Mouse (Mus musculus): ENCODE measurements around the gene Hacl1. TPM values are rescaled to one million over a fixed set of nuclear protein-coding genes. Genes with fewer than 3 reads are reported as not detected.
A peak's percentile ranks its signal among the peaks of the same experiment; 100 is the strongest.

The Hacl1 gene
- total and polyA plus RNA-seq, 2 experiments: 631 to 647 TPM

GRCm38 (mm10) chr14:31601908-31602615 lies 39.0 kb downstream of the Hacl1 start:
- no peak overlapping the region for H3K9ac ChIP-seq (ENCODE audit: low read depth, low read length)
- no peaks in the 10 kb centered on the region for H3K27me3 ChIP-seq (ENCODE audit: control insufficient read depth, insufficient read depth, low read length)
- H3K4me1 ChIP-seq (ENCODE audit: control insufficient read depth, insufficient read depth, low read length): no peaks in the 10 kb centered on the region
- WGBS: 94% methylated on average over 14 of the region's 14 CpGs
- no peak overlapping the region for H3K4me3 ChIP-seq (ENCODE audit: insufficient read depth, low read depth, low read length)
- TF ChIP-seq POLR2A (IDR thresholded peaks at IDR 0.05; ENCODE audit: extremely low read depth, insufficient read depth, low read length) (no peak), CTCF (IDR thresholded peaks at IDR 0.05; ENCODE audit: low read depth, low read length) (no peak)
- no peaks in the 10 kb centered on the region for H3K79me2 ChIP-seq (ENCODE audit: control insufficient read depth, insufficient read depth, low read length)
- peaks cover 34% of the 10 kb centered on the region for H3K36me3 ChIP-seq (ENCODE audit: control insufficient read depth, insufficient read depth, low read length)
- no peak for DNase-seq (ENCODE audit: extremely low read depth, low read depth, low spot score)
- no peak overlapping the region for H3K27ac ChIP-seq (replicated peaks; ENCODE audit: insufficient read depth, low read depth, low read length)

GRCm38 (mm10) chr14:31597446-31597845 lies 43.6 kb downstream of the Hacl1 start:
- TF ChIP-seq POLR2A (IDR thresholded peaks at IDR 0.05; ENCODE audit: extremely low read depth, insufficient read depth, low read length) (no peak), CTCF (IDR thresholded peaks at IDR 0.05; ENCODE audit: low read depth, low read length) (no peak)
- no peak overlapping the region for H3K9ac ChIP-seq (ENCODE audit: low read depth, low read length)
- H3K4me1 ChIP-seq (ENCODE audit: control insufficient read depth, insufficient read depth, low read length): no peaks in the 10 kb centered on the region
- H3K4me3 ChIP-seq (ENCODE audit: insufficient read depth, low read depth, low read length): no peak overlapping the region
- WGBS: 98% methylated on average over 4 of the region's 4 CpGs
- no peak overlapping the region for H3K27ac ChIP-seq (replicated peaks; ENCODE audit: insufficient read depth, low read depth, low read length)
- no peaks in the 10 kb centered on the region for H3K27me3 ChIP-seq (ENCODE audit: control insufficient read depth, insufficient read depth, low read length)
- no peaks in the 10 kb centered on the region for H3K36me3 ChIP-seq (ENCODE audit: control insufficient read depth, insufficient read depth, low read length)
- no peaks in the 10 kb centered on the region for H3K79me2 ChIP-seq (ENCODE audit: control insufficient read depth, insufficient read depth, low read length)
- no peak for DNase-seq (ENCODE audit: extremely low read depth, low read depth, low spot score)

- DNase-seq (ENCODE audit: extremely low read depth, low read depth, low spot score): peak; percentile 55
Observed at GRCm38 (mm10) chr14:31596408-31596807, 44.7 kb downstream of the Hacl1 start.

GRCm38 (mm10) chr14:31594693-31595092 lies 46.4 kb downstream of the Hacl1 start:
- no peaks in the 10 kb centered on the region for H3K4me1 ChIP-seq (ENCODE audit: control insufficient read depth, insufficient read depth, low read length)
- DNase-seq (ENCODE audit: extremely low read depth, low read depth, low spot score): peak; percentile 56
- no peak overlapping the region for H3K9ac ChIP-seq (ENCODE audit: low read depth, low read length)
- TF ChIP-seq POLR2A (IDR thresholded peaks at IDR 0.05; ENCODE audit: extremely low read depth, insufficient read depth, low read length): no peak
- no peak for TF ChIP-seq CTCF (IDR thresholded peaks at IDR 0.05; ENCODE audit: low read depth, low read length)
- H3K27me3 ChIP-seq (ENCODE audit: control insufficient read depth, insufficient read depth, low read length): no peaks in the 10 kb centered on the region
- no peaks in the 10 kb centered on the region for H3K79me2 ChIP-seq (ENCODE audit: control insufficient read depth, insufficient read depth, low read length)
- no peak overlapping the region for H3K27ac ChIP-seq (replicated peaks; ENCODE audit: insufficient read depth, low read depth, low read length)
- no peak overlapping the region for H3K4me3 ChIP-seq (ENCODE audit: insufficient read depth, low read depth, low read length)
- WGBS: 21% methylated on average over 3 of the region's 3 CpGs
- no peaks in the 10 kb centered on the region for H3K36me3 ChIP-seq (ENCODE audit: control insufficient read depth, insufficient read depth, low read length)

More at GRCm38 (mm10) chr14:31596408-31596807, 44.7 kb downstream of the Hacl1 start:
- no peaks in the 10 kb centered on the region for H3K79me2 ChIP-seq (ENCODE audit: control insufficient read depth, insufficient read depth, low read length)
- H3K4me1 ChIP-seq (ENCODE audit: control insufficient read depth, insufficient read depth, low read length): no peaks in the 10 kb centered on the region
- H3K27me3 ChIP-seq (ENCODE audit: control insufficient read depth, insufficient read depth, low read length): no peaks in the 10 kb centered on the region
- H3K36me3 ChIP-seq (ENCODE audit: control insufficient read depth, insufficient read depth, low read length): no peaks in the 10 kb centered on the region
- H3K27ac ChIP-seq (replicated peaks; ENCODE audit: insufficient read depth, low read depth, low read length): no peak overlapping the region
- 79% methylated on average over 7 of the region's 7 CpGs for WGBS
- TF ChIP-seq POLR2A (IDR thresholded peaks at IDR 0.05; ENCODE audit: extremely low read depth, insufficient read depth, low read length): no peak
- no peak for TF ChIP-seq CTCF (IDR thresholded peaks at IDR 0.05; ENCODE audit: low read depth, low read length)
- H3K4me3 ChIP-seq (ENCODE audit: insufficient read depth, low read depth, low read length): no peak overlapping the region
- H3K9ac ChIP-seq (ENCODE audit: low read depth, low read length): no peak overlapping the region

- DNase-seq (ENCODE audit: extremely low read depth, low read depth, low spot score): no peak
- Histone ChIP-seq H3K79me2 (ENCODE audit: control insufficient read depth, insufficient read depth, low read length) (no peaks in the 10 kb centered on the region), H3K27ac (replicated peaks; ENCODE audit: insufficient read depth, low read depth, low read length) (no peak overlapping the region), H3K4me3 (ENCODE audit: insufficient read depth, low read depth, low read length) (no peak overlapping the region), H3K4me1 (ENCODE audit: control insufficient read depth, insufficient read depth, low read length) (no peaks in the 10 kb centered on the region), H3K36me3 (ENCODE audit: control insufficient read depth, insufficient read depth, low read length) (no peaks in the 10 kb centered on the region), H3K9ac (ENCODE audit: low read depth, low read length) (no peak overlapping the region), H3K27me3 (ENCODE audit: control insufficient read depth, insufficient read depth, low read length) (no peaks in the 10 kb centered on the region)
- TF ChIP-seq POLR2A (IDR thresholded peaks at IDR 0.05; ENCODE audit: extremely low read depth, insufficient read depth, low read length) (no peak), CTCF (IDR thresholded peaks at IDR 0.05; ENCODE audit: low read depth, low read length) (no peak)
- WGBS: 84% methylated on average over 2 of the region's 2 CpGs
Observed at GRCm38 (mm10) chr14:31593036-31593435, 48.0 kb downstream of the Hacl1 start.

- WGBS: 90% methylated on average over 3 of the region's 3 CpGs
- H3K4me3 ChIP-seq (ENCODE audit: insufficient read depth, low read depth, low read length): no peak within 1 kb of the TSS
- no peaks in the 10 kb centered on the region for H3K36me3 ChIP-seq (ENCODE audit: control insufficient read depth, insufficient read depth, low read length)
- no peak for DNase-seq (ENCODE audit: extremely low read depth, low read depth, low spot score)
- H3K9ac ChIP-seq (ENCODE audit: low read depth, low read length): no peak within 1 kb of the TSS
- TF ChIP-seq POLR2A (IDR thresholded peaks at IDR 0.05; ENCODE audit: extremely low read depth, insufficient read depth, low read length) (no peak), CTCF (IDR thresholded peaks at IDR 0.05; ENCODE audit: low read depth, low read length) (no peak)
- no peaks in the 10 kb centered on the region for H3K27me3 ChIP-seq (ENCODE audit: control insufficient read depth, insufficient read depth, low read length)
- H3K4me1 ChIP-seq (ENCODE audit: control insufficient read depth, insufficient read depth, low read length): no peaks in the 10 kb centered on the region
- H3K79me2 ChIP-seq (ENCODE audit: control insufficient read depth, insufficient read depth, low read length): no peaks in the 10 kb centered on the region
- H3K27ac ChIP-seq (replicated peaks; ENCODE audit: insufficient read depth, low read depth, low read length): no peak within 1 kb of the TSS
Observed at GRCm38 (mm10) chr14:31591243-31591642, 49.8 kb downstream of the Hacl1 start, which contains the start of gene Colq. Colq (minus strand) TSS chr14:31591343.

Data from liver, adult 2 months (tissue).